Comparison of ENCODE assay signal across 21 mouse cellular contexts in the genomic region with DNA sequence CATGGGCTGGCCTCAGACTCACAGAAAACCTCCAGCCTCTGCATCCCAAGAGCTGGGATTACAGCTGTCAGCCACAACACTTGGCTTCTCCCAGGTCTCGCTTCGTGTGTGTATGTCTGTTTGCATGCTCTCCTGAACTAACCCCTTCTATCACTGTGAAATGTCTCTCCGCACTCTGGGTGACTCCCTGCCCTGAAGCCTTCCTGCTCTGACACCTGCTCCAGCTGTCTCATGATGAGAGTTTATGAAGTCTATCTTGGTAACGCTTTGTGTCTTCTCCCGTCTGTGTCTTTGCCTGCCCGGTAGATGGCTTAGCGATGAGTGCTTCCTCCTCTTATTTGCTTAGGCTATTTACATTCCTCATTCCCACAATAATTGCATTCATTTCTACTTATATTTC.
"Had no signal": no experiment of that assay in that cellular context is flagged by ENCODE, and none has a peak within 500 bp of the region (broad histone marks: within the 10 kb centered on the region; RNA-seq: fewer than 3 reads in every experiment).

No protein-coding gene starts in this region.

- H3K9me3 ChIP-seq: lung, embryonic 15.5 days; midbrain, embryonic 13.5 days; midbrain, embryonic 15.5 days; neural tube, embryonic 13.5 days; neural tube, embryonic 15.5 days had no signal

- H3K4me1 ChIP-seq: lung, embryonic 15.5 days; megakaryocyte, embryonic 14.5 days; midbrain, embryonic 13.5 days; midbrain, embryonic 15.5 days; neural tube, embryonic 13.5 days; neural tube, embryonic 15.5 days had no signal

- ATAC-seq: liver, postnatal 0 days; lung, postnatal 0 days; midbrain, embryonic 13.5 days; midbrain, embryonic 15.5 days had no signal

- H3K27ac ChIP-seq: lung, embryonic 15.5 days; macrophage; midbrain, embryonic 13.5 days; midbrain, embryonic 15.5 days; neural tube, embryonic 13.5 days; neural tube, embryonic 15.5 days had no signal

- DNase-seq: liver, postnatal 0 days; lung, adult 2 months; lung, postnatal 14 days; lung, postnatal 36 days; retina, postnatal 1 day; right cerebral cortex, adult 18-20 months; right cerebral cortex, postnatal 25 days; right cerebral cortex, postnatal 4 days; spleen, adult 18-20 months; thymus, adult 2 months; thymus, postnatal 25 days; thymus, postnatal 4 days had no signal

- H3K27me3 ChIP-seq: lung, embryonic 15.5 days; midbrain, embryonic 13.5 days; midbrain, embryonic 15.5 days; neural tube, embryonic 13.5 days; neural tube, embryonic 15.5 days had no signal

- H3K4me3 ChIP-seq: lung, embryonic 15.5 days; megakaryocyte, embryonic 14.5 days; midbrain, embryonic 13.5 days; midbrain, embryonic 15.5 days; neural tube, embryonic 13.5 days; neural tube, embryonic 15.5 days had no signal

- H3K4me2 ChIP-seq: lung, embryonic 15.5 days; midbrain, embryonic 11.5 days; midbrain, embryonic 13.5 days; midbrain, embryonic 15.5 days; neural tube, embryonic 13.5 days; neural tube, embryonic 15.5 days had no signal

- H3K36me3 ChIP-seq: lung, embryonic 15.5 days; midbrain, embryonic 13.5 days; midbrain, embryonic 15.5 days; neural tube, embryonic 13.5 days; neural tube, embryonic 15.5 days had no signal

- H3K9ac ChIP-seq: liver, postnatal 0 days; lung, embryonic 15.5 days; midbrain, embryonic 13.5 days; midbrain, embryonic 15.5 days; neural tube, embryonic 13.5 days; neural tube, embryonic 15.5 days had no signal
